Mouse (Mus musculus) heart, embryonic 14.5 days (tissue): ENCODE measurements around the gene Arid5b. TPM values are rescaled to one million over a fixed set of nuclear protein-coding genes. Genes with fewer than 3 reads are reported as not detected.

Experiments used
- ATAC-seq: fragments of 200-750 bp; cut with Nextera tagmentation; 2 replicates; pipeline ENCODE4 v1.8.0; 2017; ENCODE audit warnings: low read depth, moderate TSS enrichment; ENCODE audit not compliant: insufficient number of reproducible peaks, insufficient read depth, low FRiP score
- H3K27ac ChIP-seq, 2 experiments: fragments of 200-500 bp in 1 of 2; fragments of 300-500 bp in 1 of 2; sonication (generic) in 1 of 2; replicated peaks in 1 of 2; 2 replicates each; pipeline ENCODE4 v1.5.1; 2012 to 2014; ENCODE audit warnings: low read depth in 2 of 2, low read length in 2 of 2, control low read depth in 1 of 2, mild to moderate bottlenecking in 1 of 2, mixed read lengths in 1 of 2; ENCODE audit not compliant: control insufficient read depth in 1 of 2, insufficient read depth in 1 of 2
- H3K27me3 ChIP-seq: fragments of 300-500 bp; sonication (generic); 2 replicates; pipeline ENCODE4 v1.6.1; 2014; ENCODE audit warnings: mild to moderate bottlenecking, low read length, control low read depth; ENCODE audit not compliant: control insufficient read depth, insufficient read depth
- H3K36me3 ChIP-seq: fragments of 300-500 bp; sonication (generic); 2 replicates; pipeline ENCODE4 v1.6.1; 2014; ENCODE audit warnings: mild to moderate bottlenecking, control low read depth, low read length, mixed read lengths; ENCODE audit not compliant: control insufficient read depth, insufficient read depth
- H3K4me1 ChIP-seq, 2 experiments: fragments of 200-500 bp in 1 of 2; fragments of 300-500 bp in 1 of 2; sonication (generic) in 1 of 2; 2 replicates each; pipeline ENCODE4 v1.6.1; 2012 to 2014; ENCODE audit warnings: low read length in 2 of 2, control low read depth in 1 of 2, mixed read lengths in 1 of 2; ENCODE audit not compliant: control insufficient read depth in 2 of 2, insufficient read depth in 2 of 2
- H3K4me2 ChIP-seq: fragments of 300-500 bp; sonication (generic); 2 replicates; pipeline ENCODE4 v1.6.1; 2014; ENCODE audit warnings: mild to moderate bottlenecking, low read length
- H3K4me3 ChIP-seq, 2 experiments: fragments of 200-500 bp in 1 of 2; fragments of 300-500 bp in 1 of 2; sonication (generic) in 1 of 2; 2 replicates each; pipeline ENCODE4 v1.5.1; 2012 to 2014; ENCODE audit warnings: low read length in 2 of 2, mild to moderate bottlenecking in 2 of 2, control low read depth in 1 of 2, low read depth in 1 of 2, moderate library complexity in 1 of 2; ENCODE audit not compliant: control insufficient read depth in 1 of 2, insufficient read depth in 1 of 2
- H3K9ac ChIP-seq: fragments of 300-500 bp; sonication (generic); 2 replicates; pipeline ENCODE4 v1.6.1; 2014; ENCODE audit warnings: mild to moderate bottlenecking, low read length
- H3K9me3 ChIP-seq: fragments of 300-500 bp; sonication (generic); 2 replicates; pipeline ENCODE4 v1.6.1; 2016; ENCODE audit warnings: low read length, control low read depth; ENCODE audit not compliant: control insufficient read depth
- WGBS: fragments of 180-500 bp; shearing (Covaris S2); extraction: QIAGEN DNeasy Blood & Tissue Kit; methylation state at CpG from one replicate; pipeline ENCODE4 v1.1.7; 2014; 5-methylcytosine and 5-hydroxymethylcytosine counted together
- polyA plus RNA-seq: library from polyadenylated mRNA; unstranded; fragments of >200 nt; fragmentation: Nextera tagmentation; extraction: Ambion mirVana; gene quantifications from 2 replicates; pipeline ENCODE4 v1.2.1, GENCODE M21; 2014

The Arid5b gene
- polyA plus RNA-seq, 1 experiment from 2014 or later = 23.0 TPM

DNA sequence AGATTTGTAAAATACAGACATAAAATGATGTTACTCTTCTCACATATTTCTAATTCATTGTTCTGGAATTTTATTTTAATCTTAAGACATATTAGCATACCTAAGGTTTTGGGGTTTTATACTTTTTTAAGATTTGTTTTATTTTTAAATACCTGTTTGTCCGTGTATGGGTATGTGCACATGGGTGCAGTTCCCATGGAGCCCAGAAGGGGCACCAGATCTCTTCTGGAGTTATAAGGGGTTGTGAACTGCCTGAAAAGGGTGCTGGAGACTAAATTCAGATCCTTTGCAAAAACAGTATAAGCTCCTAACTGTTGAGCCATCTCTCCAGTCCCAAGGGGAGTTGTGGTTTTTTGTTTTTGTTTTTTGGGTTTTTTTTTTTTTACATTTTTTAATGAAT lies 220.2 kb downstream of the Arid5b start:
- H3K9ac ChIP-seq = no peak overlapping the region
- no peak overlapping the region for H3K27ac ChIP-seq
- ATAC-seq = no peak
- no peaks in the 10 kb centered on the region for H3K27me3 ChIP-seq
- no peaks in the 10 kb centered on the region for H3K36me3 ChIP-seq
- H3K4me1 ChIP-seq = no peaks in the 10 kb centered on the region
- H3K9me3 ChIP-seq = peaks cover 3% of the 10 kb centered on the region; the same call in 1 of the 2 replicates
- no peak overlapping the region for H3K4me3 ChIP-seq
- WGBS = 100% methylated on average over 1 of the region's 1 CpGs
- H3K4me2 ChIP-seq = no peak overlapping the region

DNA sequence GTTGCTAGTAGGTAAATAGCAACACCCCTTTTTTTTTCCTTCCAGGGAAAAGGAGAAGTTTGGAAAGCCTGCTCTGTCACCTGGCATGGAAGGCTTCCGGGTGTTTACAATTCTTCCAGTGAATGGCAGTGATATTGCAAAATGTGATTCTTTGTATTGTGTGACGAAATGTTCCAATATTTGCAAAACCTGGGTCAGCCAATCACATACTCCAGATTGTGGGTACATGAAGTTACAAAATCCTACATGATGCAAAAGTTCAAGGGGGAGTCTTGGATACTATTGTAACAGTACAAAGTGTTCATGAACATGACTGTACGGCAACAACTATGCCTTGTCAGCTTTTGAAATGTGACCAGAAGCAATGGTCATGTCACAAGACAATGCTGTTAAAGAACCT lies 220.7 kb downstream of the Arid5b start:
- Histone ChIP-seq H3K4me3 (no peak overlapping the region), H3K4me1 (no peaks in the 10 kb centered on the region), H3K27ac (no peak overlapping the region), H3K36me3 (no peaks in the 10 kb centered on the region), H3K4me2 (no peak overlapping the region), H3K9me3 (peaks cover 3% of the 10 kb centered on the region; the same call in 1 of the 2 replicates), H3K9ac (no peak overlapping the region), H3K27me3 (no peaks in the 10 kb centered on the region)
- no peak for ATAC-seq
- WGBS = 88% methylated on average over 3 of the region's 3 CpGs

DNA sequence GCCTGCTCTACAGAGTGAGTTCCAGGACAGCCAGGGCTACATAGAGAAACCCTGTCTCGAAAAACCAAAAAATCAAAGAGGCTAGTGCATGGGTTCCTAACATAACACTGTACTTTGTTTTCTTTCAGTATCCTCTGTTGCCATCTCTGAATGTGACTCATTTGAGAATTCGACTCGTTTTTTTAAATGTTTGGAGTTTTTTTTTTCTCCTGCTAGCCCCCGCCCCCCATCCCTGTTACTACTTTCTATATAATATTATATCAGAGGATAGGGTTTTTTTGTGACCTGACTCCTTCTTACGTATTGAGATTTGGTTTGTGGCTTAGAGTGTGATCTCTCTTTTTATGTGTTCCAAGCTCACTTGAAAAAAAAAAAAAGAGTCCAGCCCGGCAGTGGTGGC lies 223.8 kb downstream of the Arid5b start:
- Histone ChIP-seq H3K4me1 (no peaks in the 10 kb centered on the region), H3K27me3 (no peaks in the 10 kb centered on the region), H3K9ac (no peak overlapping the region), H3K36me3 (no peaks in the 10 kb centered on the region), H3K27ac (no peak overlapping the region), H3K4me2 (no peak overlapping the region), H3K4me3 (no peak overlapping the region), H3K9me3 (peaks cover 3% of the 10 kb centered on the region; the same call in 1 of the 2 replicates)
- whole genome bisulfite sequencing = 82% methylated on average over 6 of the region's 6 CpGs
- no peak for ATAC-seq

DNA sequence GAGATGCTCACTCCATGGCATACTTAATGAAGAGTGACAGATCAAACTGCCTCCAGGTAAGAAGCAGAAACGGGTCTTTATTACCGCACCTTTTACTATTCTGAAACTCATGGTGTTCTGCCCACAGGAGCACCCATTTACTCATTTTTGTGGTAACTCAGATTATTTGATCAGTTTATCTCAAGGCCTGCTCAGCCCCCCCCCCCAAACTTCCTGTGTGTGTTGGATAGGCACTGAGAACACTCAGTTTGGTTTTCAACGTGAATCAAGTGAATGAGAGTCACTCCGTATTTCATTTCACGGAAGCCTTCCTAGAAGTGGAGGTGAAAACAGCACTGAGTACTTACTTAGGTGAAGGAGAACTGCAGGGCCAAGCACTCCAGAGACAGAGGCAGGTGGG lies 224.4 kb downstream of the Arid5b start:
- H3K4me1 ChIP-seq = no peaks in the 10 kb centered on the region
- H3K4me2 ChIP-seq = no peak overlapping the region
- peaks cover 3% of the 10 kb centered on the region; the same call in 1 of the 2 replicates for H3K9me3 ChIP-seq
- WGBS = 79% methylated on average over 5 of the region's 5 CpGs
- no peak overlapping the region for H3K9ac ChIP-seq
- no peaks in the 10 kb centered on the region for H3K36me3 ChIP-seq
- H3K27ac ChIP-seq = no peak overlapping the region
- no peak for ATAC-seq
- no peak overlapping the region for H3K4me3 ChIP-seq
- H3K27me3 ChIP-seq = no peaks in the 10 kb centered on the region

DNA sequence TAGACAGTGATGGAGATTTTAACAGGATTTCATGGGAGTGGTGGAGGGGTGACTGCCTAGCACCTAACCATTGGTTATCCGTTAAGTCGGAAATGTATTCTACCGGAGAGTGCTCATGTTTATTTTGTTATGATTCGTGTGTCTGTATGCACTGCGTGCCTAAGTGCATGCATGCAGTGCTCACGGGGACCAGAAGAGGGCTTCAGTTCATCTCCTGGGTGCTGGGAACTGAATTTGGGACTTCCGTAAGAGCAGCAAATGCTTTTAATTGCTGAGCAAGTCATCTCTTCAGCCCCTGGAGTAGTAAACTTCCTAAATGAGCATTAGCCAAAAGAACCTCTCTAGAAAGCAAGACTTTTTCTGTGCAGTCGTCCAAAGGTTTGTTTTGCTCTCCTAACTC lies 226.2 kb downstream of the Arid5b start:
- H3K9ac ChIP-seq = no peak overlapping the region
- no peaks in the 10 kb centered on the region; a peak in 1 of 4 replicates for H3K4me1 ChIP-seq
- no peak overlapping the region for H3K4me2 ChIP-seq
- no peaks in the 10 kb centered on the region for H3K27me3 ChIP-seq
- no peaks in the 10 kb centered on the region for H3K9me3 ChIP-seq
- H3K4me3 ChIP-seq = no peak overlapping the region
- H3K27ac ChIP-seq = no peak overlapping the region
- WGBS = 85% methylated on average over 8 of the region's 8 CpGs
- H3K36me3 ChIP-seq = no peaks in the 10 kb centered on the region
- no peak for ATAC-seq

DNA sequence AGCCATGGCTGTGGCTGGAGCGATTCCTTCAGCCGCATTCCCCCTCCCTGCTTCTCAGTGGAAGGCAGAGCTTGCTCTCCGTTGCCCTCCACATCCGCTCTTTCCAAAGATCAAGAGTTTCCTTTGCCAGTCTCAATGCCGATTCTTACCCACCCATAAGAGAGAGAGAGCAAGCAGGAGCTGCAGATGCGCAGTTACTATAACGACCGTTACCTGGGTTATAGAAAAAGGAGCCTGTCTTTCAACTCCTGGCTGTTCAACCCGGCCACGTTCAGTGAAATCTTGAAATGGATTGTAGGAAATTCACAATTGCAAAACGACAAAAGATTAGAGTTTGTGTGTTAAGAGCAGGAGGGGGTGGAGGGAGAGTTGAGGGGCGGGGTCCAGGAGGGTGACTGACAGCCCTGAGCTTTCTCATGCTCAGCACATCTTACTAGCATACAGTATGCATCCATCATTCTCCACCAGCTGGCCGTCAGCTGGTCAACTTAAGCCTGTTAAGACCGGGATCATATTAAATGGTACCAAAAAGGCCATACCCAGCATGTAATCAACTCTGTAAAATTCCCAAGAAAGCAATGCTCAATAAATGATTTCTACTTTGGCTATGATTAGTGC lies 227.1 kb downstream of the Arid5b start:
- Histone ChIP-seq H3K27ac (no peak overlapping the region), H3K36me3 (no peaks in the 10 kb centered on the region), H3K27me3 (no peaks in the 10 kb centered on the region), H3K4me1 (no peaks in the 10 kb centered on the region; a peak in 1 of 4 replicates), H3K4me3 (no peak overlapping the region), H3K9ac (no peak overlapping the region), H3K9me3 (no peaks in the 10 kb centered on the region), H3K4me2 (no peak overlapping the region)
- WGBS = 90% methylated on average over 14 of the region's 14 CpGs
- no peak for ATAC-seq

DNA sequence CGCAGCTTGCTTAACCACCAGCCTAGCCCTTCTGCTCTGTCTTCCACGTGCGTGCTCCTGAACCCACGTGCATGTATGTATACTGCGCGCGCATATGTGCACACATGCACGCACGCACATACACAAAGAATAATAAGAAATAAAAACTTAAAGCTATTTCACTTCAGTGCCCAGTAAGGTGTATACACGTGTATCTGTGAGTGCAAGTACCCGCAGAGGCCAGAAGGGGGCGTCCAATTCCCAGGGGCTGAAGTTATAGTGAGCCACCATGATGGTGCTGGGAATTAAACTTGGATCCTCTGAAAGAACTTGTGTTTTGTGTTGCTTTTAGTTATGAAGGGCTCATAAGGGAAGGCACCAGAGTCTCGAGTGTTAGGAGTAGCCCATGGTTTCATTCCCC lies 227.7 kb downstream of the Arid5b start:
- H3K9me3 ChIP-seq = no peaks in the 10 kb centered on the region
- H3K9ac ChIP-seq = no peak overlapping the region
- H3K27me3 ChIP-seq = no peaks in the 10 kb centered on the region
- H3K4me2 ChIP-seq = no peak overlapping the region
- WGBS = 86% methylated on average over 13 of the region's 13 CpGs
- no peak overlapping the region for H3K4me3 ChIP-seq
- no peak; the same call in 1 of the 2 replicates for ATAC-seq
- no peaks in the 10 kb centered on the region for H3K36me3 ChIP-seq
- H3K4me1 ChIP-seq = no peaks in the 10 kb centered on the region; a peak in 1 of 4 replicates
- H3K27ac ChIP-seq = no peak overlapping the region
